Mouse (Mus musculus) ovary, postnatal 36 days (tissue): ENCODE measurements around the gene Scgb1b2.

Experiments used
- DNase-seq: peaks from one replicate; pipeline ENCODE4 v3.0.0; 2022; ENCODE audit warnings: low spot score, mixed read lengths

Gene Scgb1b2

GRCm38 (mm10) chr7:31291721-31292120 lies at the start of gene Scgb1b2:
TSS of gene Scgb1b2 (minus strand) at chr7:31291821.
- no peak for DNase-seq

GRCm38 (mm10) chr7:31290208-31290607 lies 1.4 kb downstream of the Scgb1b2 start, which contains the start of gene Scgb2b2:
TSS of gene Scgb2b2 (plus strand) at chr7:31290508.
- DNase-seq = no peak
